Mouse (Mus musculus): ENCODE results near the gene Ccl22. TPM values are rescaled to one million over a fixed set of nuclear protein-coding genes. Genes with fewer than 3 reads are reported as not detected.

Gene Ccl22
- total RNA-seq, 1 experiment, result 6.1 TPM

DNA sequence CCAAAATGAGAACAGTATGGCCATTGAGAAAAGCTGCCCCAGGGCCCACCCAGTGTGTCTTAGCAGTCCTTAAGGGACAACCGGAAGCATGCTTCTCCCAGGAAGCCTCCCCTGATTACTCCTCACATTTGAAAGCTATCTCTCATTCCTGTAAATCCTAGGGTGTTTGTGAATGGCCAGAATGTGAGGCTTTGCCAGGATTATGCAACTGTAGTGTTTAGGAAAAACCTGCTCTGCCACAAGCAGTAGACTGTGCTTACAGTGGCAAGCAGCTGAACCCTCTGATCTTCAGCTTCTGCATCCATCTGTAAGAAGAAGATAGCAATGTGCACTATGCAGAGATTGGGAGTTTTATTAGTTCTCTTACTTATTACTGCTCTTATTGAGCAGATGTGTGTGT, 29.2 kb downstream of the Ccl22 start:
- Histone ChIP-seq H3K4me1 (ENCODE audit: control insufficient read depth in 2 of 2, insufficient read depth in 2 of 2, low read length in 2 of 2, poor library complexity in 1 of 2) (peaks cover 0 to 4% of the 10 kb centered on the region in 2 experiments; a peak in 1 of 4 replicates), H3K9me3 (ENCODE audit: control insufficient read depth, insufficient read depth, low read depth, low read length) (no peaks in the 10 kb centered on the region)
- in situ Hi-C loops (cut with MboI; ENCODE audit: low sequenced_read_pairs in 2 of 2, unreplicated experiment in 2 of 2), result no loop called here

DNA sequence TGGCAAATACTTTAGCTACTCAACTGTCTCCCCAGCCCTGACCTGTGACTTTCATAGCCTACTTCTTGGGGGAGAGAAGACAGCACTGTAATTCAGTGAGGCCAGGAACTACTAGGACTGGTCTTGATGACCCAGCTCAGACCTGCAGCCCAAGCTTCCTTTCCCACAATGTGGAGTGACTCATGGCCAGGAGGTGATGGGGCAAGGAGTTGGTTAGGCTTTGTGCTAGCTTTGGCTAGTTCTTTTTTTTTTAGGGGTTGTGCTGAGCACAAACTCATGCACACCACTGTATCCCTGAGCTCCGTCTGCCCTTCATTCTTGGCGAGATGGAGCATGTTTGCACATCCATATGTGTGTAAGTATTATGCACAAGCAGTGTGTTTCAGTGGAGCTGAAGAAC, 31.0 kb downstream of the Ccl22 start:
- no peak for DNase-seq (ENCODE audit: low read depth, low spot score)
- peaks cover 0 to 11% of the 10 kb centered on the region in 2 experiments; a peak in 1 of 4 replicates for H3K4me1 ChIP-seq (ENCODE audit: control insufficient read depth in 2 of 2, insufficient read depth in 2 of 2, low read length in 2 of 2, poor library complexity in 1 of 2)
- H3K9me3 ChIP-seq (ENCODE audit: control insufficient read depth, insufficient read depth, low read depth, low read length), result no peaks in the 10 kb centered on the region
- no peaks in the 10 kb centered on the region for H3K36me3 ChIP-seq (ENCODE audit: control insufficient read depth, insufficient read depth, low read length, poor library complexity, severe bottlenecking)
- no peak overlapping the region for H3K27ac ChIP-seq (ENCODE audit: insufficient read depth, low read depth, low read length, poor library complexity, severe bottlenecking)
- no peak for TF ChIP-seq ZNF384 (IDR thresholded peaks at IDR 0.05; ENCODE audit: low read depth, low read length)
- TF ChIP-seq CHD2 (IDR thresholded peaks at IDR 0.05; ENCODE audit: low read depth, low read length), result no peak
- no peak for TF ChIP-seq MAFK (IDR thresholded peaks at IDR 0.05; ENCODE audit: insufficient read depth, low read depth, low read length)
- TF ChIP-seq HCFC1 (IDR thresholded peaks at IDR 0.05; ENCODE audit: borderline replicate concordance, insufficient read depth, low read length), result no peak
- TF ChIP-seq ZC3H11A (IDR thresholded peaks at IDR 0.05; ENCODE audit: borderline replicate concordance, low read depth, low read length), result no peak
- in situ Hi-C loops (cut with MboI; ENCODE audit: low sequenced_read_pairs in 2 of 2, unreplicated experiment in 2 of 2), result no loop called here
- no peak overlapping the region for H3K4me3 ChIP-seq (ENCODE audit: insufficient read depth in 1 of 2, low read depth in 1 of 2, low read length in 2 of 2, poor library complexity in 1 of 2, severe bottlenecking in 1 of 2)
- H3K9ac ChIP-seq (ENCODE audit: insufficient read depth, low read depth, low read length, poor library complexity, severe bottlenecking), result no peak overlapping the region

More for the DNA sequence above, 29.2 kb downstream of the Ccl22 start:
- H3K9ac ChIP-seq (ENCODE audit: insufficient read depth, low read depth, low read length, poor library complexity, severe bottlenecking), result no peak overlapping the region
- TF ChIP-seq MAFK (IDR thresholded peaks at IDR 0.05; ENCODE audit: insufficient read depth, low read depth, low read length) (no peak), HCFC1 (IDR thresholded peaks at IDR 0.05; ENCODE audit: borderline replicate concordance, insufficient read depth, low read length) (no peak), ZC3H11A (IDR thresholded peaks at IDR 0.05; ENCODE audit: borderline replicate concordance, low read depth, low read length) (no peak), CHD2 (IDR thresholded peaks at IDR 0.05; ENCODE audit: low read depth, low read length) (no peak), ZNF384 (IDR thresholded peaks at IDR 0.05; ENCODE audit: low read depth, low read length) (no peak)
- no peak overlapping the region for H3K4me3 ChIP-seq (ENCODE audit: insufficient read depth in 1 of 2, low read depth in 1 of 2, low read length in 2 of 2, poor library complexity in 1 of 2, severe bottlenecking in 1 of 2)
- H3K27ac ChIP-seq (ENCODE audit: insufficient read depth, low read depth, low read length, poor library complexity, severe bottlenecking), result no peak overlapping the region
- DNase-seq (ENCODE audit: low read depth, low spot score), result no peak
- no peaks in the 10 kb centered on the region for H3K36me3 ChIP-seq (ENCODE audit: control insufficient read depth, insufficient read depth, low read length, poor library complexity, severe bottlenecking)

DNA sequence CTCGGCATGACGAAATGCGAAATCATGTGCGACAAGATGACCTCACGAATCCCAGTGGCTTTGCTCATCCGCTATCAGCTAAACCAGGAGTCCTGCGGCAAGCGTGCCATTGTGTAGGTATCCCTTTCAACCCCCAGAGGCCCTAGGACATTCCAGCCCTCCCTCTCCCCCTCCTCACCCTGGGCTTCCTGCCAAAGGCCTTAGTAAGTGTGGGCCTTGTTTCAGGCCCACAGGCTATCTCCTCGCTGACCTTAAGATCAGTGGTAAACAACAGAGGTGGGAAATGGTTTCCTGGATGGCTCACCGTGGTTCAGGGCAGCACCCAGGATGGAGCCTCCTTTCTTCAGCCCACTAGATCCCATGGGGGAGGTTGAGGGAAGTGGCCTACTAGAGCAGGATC, 32.6 kb downstream of the Ccl22 start:
- no peak for DNase-seq (ENCODE audit: low read depth, low spot score)
- H3K27ac ChIP-seq (ENCODE audit: insufficient read depth, low read depth, low read length, poor library complexity, severe bottlenecking), result no peak overlapping the region
- in situ Hi-C loops (cut with MboI; ENCODE audit: low sequenced_read_pairs in 2 of 2, unreplicated experiment in 2 of 2), result no loop called here
- no peak for TF ChIP-seq CHD2 (IDR thresholded peaks at IDR 0.05; ENCODE audit: low read depth, low read length)
- no peak for TF ChIP-seq HCFC1 (IDR thresholded peaks at IDR 0.05; ENCODE audit: borderline replicate concordance, insufficient read depth, low read length)
- no peak for TF ChIP-seq MAFK (IDR thresholded peaks at IDR 0.05; ENCODE audit: insufficient read depth, low read depth, low read length)
- no peak for TF ChIP-seq ZC3H11A (IDR thresholded peaks at IDR 0.05; ENCODE audit: borderline replicate concordance, low read depth, low read length)
- no peak for TF ChIP-seq ZNF384 (IDR thresholded peaks at IDR 0.05; ENCODE audit: low read depth, low read length)
- no peaks in the 10 kb centered on the region for H3K36me3 ChIP-seq (ENCODE audit: control insufficient read depth, insufficient read depth, low read length, poor library complexity, severe bottlenecking)
- no peaks in the 10 kb centered on the region for H3K9me3 ChIP-seq (ENCODE audit: control insufficient read depth, insufficient read depth, low read depth, low read length)
- H3K9ac ChIP-seq (ENCODE audit: insufficient read depth, low read depth, low read length, poor library complexity, severe bottlenecking), result no peak overlapping the region
- H3K4me1 ChIP-seq (ENCODE audit: control insufficient read depth in 2 of 2, insufficient read depth in 2 of 2, low read length in 2 of 2, poor library complexity in 1 of 2), result peaks cover 0 to 10% of the 10 kb centered on the region in 2 experiments; a peak in 1 of 4 replicates
- H3K4me3 ChIP-seq (ENCODE audit: insufficient read depth in 1 of 2, low read depth in 1 of 2, low read length in 2 of 2, poor library complexity in 1 of 2, severe bottlenecking in 1 of 2), result no peak overlapping the region

DNA sequence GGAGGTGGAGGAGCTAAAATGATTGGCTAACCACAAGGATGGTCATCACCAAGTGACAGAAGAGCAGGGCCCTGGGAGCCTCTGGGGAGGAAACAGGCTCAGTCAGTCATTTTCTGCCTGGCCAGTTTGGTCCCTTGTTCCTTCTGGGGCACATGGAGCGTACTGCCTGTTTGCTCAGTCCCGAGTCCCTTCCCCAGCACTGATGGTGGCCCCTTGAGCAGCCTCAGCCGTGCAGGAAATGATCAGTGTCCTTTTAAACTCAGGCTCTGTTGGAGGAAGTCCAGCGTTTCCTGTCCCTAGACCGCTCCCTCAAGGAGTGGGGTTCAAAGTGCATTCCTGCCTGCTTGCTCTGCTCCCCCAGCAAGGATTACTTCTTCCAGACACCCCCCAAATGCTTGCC, 33.1 kb downstream of the Ccl22 start:
- Histone ChIP-seq H3K36me3 (ENCODE audit: control insufficient read depth, insufficient read depth, low read length, poor library complexity, severe bottlenecking) (no peaks in the 10 kb centered on the region), H3K4me1 (ENCODE audit: control insufficient read depth in 2 of 2, insufficient read depth in 2 of 2, low read length in 2 of 2, poor library complexity in 1 of 2) (peaks cover 0 to 10% of the 10 kb centered on the region in 2 experiments; a peak in 1 of 4 replicates), H3K9me3 (ENCODE audit: control insufficient read depth, insufficient read depth, low read depth, low read length) (no peaks in the 10 kb centered on the region), H3K4me3 (ENCODE audit: insufficient read depth in 1 of 2, low read depth in 1 of 2, low read length in 2 of 2, poor library complexity in 1 of 2, severe bottlenecking in 1 of 2) (no peak overlapping the region), H3K9ac (ENCODE audit: insufficient read depth, low read depth, low read length, poor library complexity, severe bottlenecking) (no peak overlapping the region), H3K27ac (ENCODE audit: insufficient read depth, low read depth, low read length, poor library complexity, severe bottlenecking) (no peak overlapping the region)
- TF ChIP-seq MAFK (IDR thresholded peaks at IDR 0.05; ENCODE audit: insufficient read depth, low read depth, low read length) (no peak), ZNF384 (IDR thresholded peaks at IDR 0.05; ENCODE audit: low read depth, low read length) (no peak), ZC3H11A (IDR thresholded peaks at IDR 0.05; ENCODE audit: borderline replicate concordance, low read depth, low read length) (no peak), HCFC1 (IDR thresholded peaks at IDR 0.05; ENCODE audit: borderline replicate concordance, insufficient read depth, low read length) (no peak), CHD2 (IDR thresholded peaks at IDR 0.05; ENCODE audit: low read depth, low read length) (no peak)
- in situ Hi-C loops (cut with MboI; ENCODE audit: low sequenced_read_pairs in 2 of 2, unreplicated experiment in 2 of 2), result no loop called here
- DNase-seq (ENCODE audit: low read depth, low spot score), result no peak

Measured in ES-E14 (cell line).